Mouse (Mus musculus): ENCODE data around the gene Mmp27. TPM values are rescaled to one million over a fixed set of nuclear protein-coding genes. Genes with fewer than 3 reads are reported as not detected.

The Mmp27 gene
- polyA plus RNA-seq, 1 experiment from 2014 or later = not detected

DNA sequence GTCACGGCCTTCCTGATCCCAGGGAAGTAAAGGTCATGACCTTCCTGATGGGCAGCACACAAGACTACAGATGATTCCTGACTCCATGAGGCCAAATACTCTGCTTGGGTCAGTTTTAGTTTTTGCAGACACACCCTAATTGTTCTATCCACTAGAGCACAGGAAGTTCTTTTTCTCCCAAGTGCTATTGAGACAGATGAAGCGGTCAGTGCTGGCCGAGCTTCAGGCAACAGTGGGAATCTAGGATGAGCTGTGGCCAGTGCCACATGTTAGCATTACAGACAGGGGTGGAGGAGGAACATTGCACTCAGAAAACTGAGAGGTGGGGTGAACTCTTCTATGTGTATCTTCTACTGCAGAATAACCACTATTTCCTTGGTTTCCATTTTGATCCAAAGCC, 4.3 kb downstream of the Mmp27 start:
- H3K4me3 ChIP-seq (ENCODE audit: low read depth, low read length) = no peak overlapping the region
- no peaks in the 10 kb centered on the region for H3K9me3 ChIP-seq (replicated peaks; ENCODE audit: control insufficient read depth, low read length)
- no peaks in the 10 kb centered on the region for H3K36me3 ChIP-seq (replicated peaks; ENCODE audit: control insufficient read depth, insufficient read depth, low read depth, low read length)
- no peaks in the 10 kb centered on the region for H3K27me3 ChIP-seq (ENCODE audit: control insufficient read depth, insufficient read depth, low read length)
- H3K4me2 ChIP-seq (ENCODE audit: low read depth, low read length) = no peak overlapping the region
- H3K9ac ChIP-seq (replicated peaks; ENCODE audit: low read length) = no peak overlapping the region
- 48% methylated on average over 3 of the region's 3 CpGs for WGBS
- DNase-seq (ENCODE audit: low spot score) = no peak
- H3K4me1 ChIP-seq (ENCODE audit: control insufficient read depth, insufficient read depth, low read length) = no peaks in the 10 kb centered on the region
- ATAC-seq (replicated peaks; ENCODE audit: insufficient number of reproducible peaks, low FRiP score, low TSS enrichment, low read depth) = no peak
- no peak overlapping the region for H3K27ac ChIP-seq (replicated peaks; ENCODE audit: low read depth, low read length)

DNA sequence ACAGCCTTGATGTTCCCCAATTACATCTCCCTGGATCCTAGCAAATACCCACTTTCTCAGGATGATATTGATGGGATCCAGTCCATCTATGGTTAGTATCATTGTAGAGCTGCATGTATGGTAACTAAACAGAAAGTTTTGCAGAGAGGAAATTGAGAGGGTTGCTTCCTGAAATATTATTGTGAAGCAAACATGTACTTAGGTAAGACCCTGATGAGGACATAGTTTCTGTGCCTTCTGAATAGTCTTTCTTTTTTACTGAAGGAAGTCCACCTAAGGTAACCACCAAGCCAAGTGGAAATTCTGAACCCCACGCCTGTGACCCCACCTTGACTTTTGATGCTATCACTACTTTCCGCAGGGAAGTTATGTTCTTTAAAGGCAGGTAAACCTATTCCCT, 6.2 kb downstream of the Mmp27 start:
- no peak overlapping the region for H3K4me2 ChIP-seq (ENCODE audit: low read depth, low read length)
- WGBS = 92% methylated on average over 2 of the region's 2 CpGs
- no peak for DNase-seq (ENCODE audit: low spot score)

DNA sequence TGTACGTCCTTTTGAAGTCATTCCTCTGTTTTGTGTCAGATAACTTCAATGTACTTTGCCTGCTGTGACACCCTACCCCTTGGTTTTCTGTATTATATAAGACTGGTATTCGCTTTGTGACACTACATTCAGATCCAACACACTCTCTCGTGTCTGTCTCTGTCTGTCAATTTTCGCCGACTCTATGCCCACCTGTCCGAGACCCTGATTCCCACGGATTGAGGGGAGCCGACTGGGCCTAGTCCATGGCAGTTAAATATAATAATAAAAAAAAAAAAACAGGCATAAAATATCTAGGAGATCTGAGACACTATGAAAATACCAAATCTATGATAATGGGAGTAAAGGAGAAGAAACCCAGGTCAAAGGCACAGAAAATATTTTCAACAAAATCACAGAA, 18.9 kb downstream of the Mmp27 start:
- WGBS = 71% methylated on average over 8 of the region's 8 CpGs
- H3K9me3 ChIP-seq (replicated peaks; ENCODE audit: control insufficient read depth, low read length) = no peaks in the 10 kb centered on the region
- H3K36me3 ChIP-seq (replicated peaks; ENCODE audit: control insufficient read depth, insufficient read depth, low read depth, low read length) = no peaks in the 10 kb centered on the region
- H3K27me3 ChIP-seq (ENCODE audit: control insufficient read depth, insufficient read depth, low read length) = no peaks in the 10 kb centered on the region
- H3K4me2 ChIP-seq (ENCODE audit: low read depth, low read length) = no peak overlapping the region
- no peak for DNase-seq (ENCODE audit: low spot score)
- ATAC-seq (replicated peaks; ENCODE audit: insufficient number of reproducible peaks, low FRiP score, low TSS enrichment, low read depth) = no peak
- H3K4me3 ChIP-seq (ENCODE audit: low read depth, low read length) = no peak overlapping the region
- no peak overlapping the region for H3K9ac ChIP-seq (replicated peaks; ENCODE audit: low read length)
- H3K4me1 ChIP-seq (ENCODE audit: control insufficient read depth, insufficient read depth, low read length) = no peaks in the 10 kb centered on the region
- no peak overlapping the region for H3K27ac ChIP-seq (replicated peaks; ENCODE audit: low read depth, low read length)

More for the DNA sequence above, 6.2 kb downstream of the Mmp27 start:
- Histone ChIP-seq H3K4me1 (ENCODE audit: control insufficient read depth, insufficient read depth, low read length) (no peaks in the 10 kb centered on the region), H3K27ac (replicated peaks; ENCODE audit: low read depth, low read length) (no peak overlapping the region), H3K9ac (replicated peaks; ENCODE audit: low read length) (no peak overlapping the region), H3K27me3 (ENCODE audit: control insufficient read depth, insufficient read depth, low read length) (no peaks in the 10 kb centered on the region), H3K4me3 (ENCODE audit: low read depth, low read length) (no peak overlapping the region), H3K36me3 (replicated peaks; ENCODE audit: control insufficient read depth, insufficient read depth, low read depth, low read length) (no peaks in the 10 kb centered on the region), H3K9me3 (replicated peaks; ENCODE audit: control insufficient read depth, low read length) (no peaks in the 10 kb centered on the region)
- no peak for ATAC-seq (replicated peaks; ENCODE audit: insufficient number of reproducible peaks, low FRiP score, low TSS enrichment, low read depth)

DNA sequence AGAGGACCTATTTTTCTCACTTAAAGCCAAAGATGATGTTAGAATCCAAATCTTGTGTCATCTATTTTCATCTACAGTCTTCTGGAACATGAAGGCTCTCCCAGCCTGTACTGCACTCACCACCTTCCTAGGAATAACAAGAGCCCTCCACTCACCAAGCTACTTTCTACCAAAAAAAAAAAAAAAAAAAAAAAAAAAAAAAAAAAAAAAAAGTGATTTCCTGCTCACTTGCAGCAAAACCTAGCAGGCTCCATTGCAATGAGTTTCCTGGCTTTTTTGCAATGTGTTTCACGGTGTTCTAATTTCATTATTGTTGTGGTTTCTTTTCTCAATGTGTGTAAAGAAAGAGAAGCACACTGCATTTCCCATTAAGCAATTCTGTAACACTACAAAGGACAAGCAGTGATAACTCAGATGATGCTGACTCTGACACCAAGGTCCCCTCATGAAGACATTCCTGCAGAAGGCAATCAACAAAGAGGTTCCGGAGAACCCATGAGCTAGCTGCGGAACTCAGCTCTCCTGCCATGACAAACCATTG, 22.1 kb downstream of the Mmp27 start:
- Histone ChIP-seq H3K9me3 (replicated peaks; ENCODE audit: control insufficient read depth, low read length) (no peaks in the 10 kb centered on the region), H3K27ac (replicated peaks; ENCODE audit: low read depth, low read length) (no peak overlapping the region), H3K4me1 (ENCODE audit: control insufficient read depth, insufficient read depth, low read length) (no peaks in the 10 kb centered on the region), H3K36me3 (replicated peaks; ENCODE audit: control insufficient read depth, insufficient read depth, low read depth, low read length) (no peaks in the 10 kb centered on the region), H3K9ac (replicated peaks; ENCODE audit: low read length) (no peak overlapping the region), H3K27me3 (ENCODE audit: control insufficient read depth, insufficient read depth, low read length) (no peaks in the 10 kb centered on the region), H3K4me2 (ENCODE audit: low read depth, low read length) (no peak overlapping the region), H3K4me3 (ENCODE audit: low read depth, low read length) (no peak overlapping the region)
- ATAC-seq (replicated peaks; ENCODE audit: insufficient number of reproducible peaks, low FRiP score, low TSS enrichment, low read depth) (no peak), DNase-seq (ENCODE audit: low spot score) (no peak)
- WGBS = 94% methylated on average over 3 of the region's 3 CpGs

DNA sequence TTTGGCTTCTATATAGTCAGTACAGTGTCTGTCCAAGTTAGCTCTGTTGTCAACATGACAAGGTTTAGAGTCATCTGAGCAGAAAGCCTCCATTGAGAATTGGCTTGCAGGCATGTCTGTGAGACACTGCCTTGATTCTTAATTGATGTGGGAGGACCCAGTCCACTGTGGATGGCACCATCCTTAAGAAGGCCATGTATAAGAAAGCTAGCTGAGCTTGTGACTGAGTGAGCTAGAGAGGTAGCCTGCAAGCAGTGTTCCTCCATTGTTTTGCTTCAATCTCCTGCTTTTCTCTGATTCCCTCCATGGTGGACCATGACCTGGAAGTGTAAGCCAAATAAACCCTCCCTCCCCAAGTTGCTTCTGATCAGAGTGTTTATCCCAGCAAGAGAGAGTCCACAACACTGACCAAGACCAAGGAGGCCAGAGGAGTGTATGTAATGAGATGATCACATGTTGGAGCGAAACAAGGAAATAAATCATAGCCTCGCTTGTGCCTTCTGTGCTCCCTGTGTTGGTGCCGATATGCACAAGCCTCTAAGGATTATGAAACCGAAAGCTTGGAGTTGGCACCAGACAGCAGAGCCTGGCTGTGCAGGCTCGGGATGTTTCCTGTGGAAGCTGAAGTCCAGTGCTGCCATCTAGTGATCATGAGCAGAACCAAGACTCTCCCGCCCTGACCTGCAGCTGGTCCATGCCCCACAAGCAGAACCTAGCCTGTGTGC, 23.8 kb downstream of the Mmp27 start:
- Histone ChIP-seq H3K9ac (replicated peaks; ENCODE audit: low read length) (no peak overlapping the region), H3K27ac (replicated peaks; ENCODE audit: low read depth, low read length) (no peak overlapping the region), H3K27me3 (ENCODE audit: control insufficient read depth, insufficient read depth, low read length) (no peaks in the 10 kb centered on the region), H3K4me2 (ENCODE audit: low read depth, low read length) (0 out of 2 replicates have a peak overlapping the region, but pooled peaks have one; percentile 25), H3K36me3 (replicated peaks; ENCODE audit: control insufficient read depth, insufficient read depth, low read depth, low read length) (no peaks in the 10 kb centered on the region), H3K4me1 (ENCODE audit: control insufficient read depth, insufficient read depth, low read length) (no peaks in the 10 kb centered on the region), H3K4me3 (ENCODE audit: low read depth, low read length) (no peak overlapping the region), H3K9me3 (replicated peaks; ENCODE audit: control insufficient read depth, low read length) (no peaks in the 10 kb centered on the region)
- 12% methylated on average over 6 of the region's 6 CpGs for WGBS
- DNase-seq (ENCODE audit: low spot score) (peak; percentile 86), ATAC-seq (replicated peaks; ENCODE audit: insufficient number of reproducible peaks, low FRiP score, low TSS enrichment, low read depth) (peak; percentile 94)

DNA sequence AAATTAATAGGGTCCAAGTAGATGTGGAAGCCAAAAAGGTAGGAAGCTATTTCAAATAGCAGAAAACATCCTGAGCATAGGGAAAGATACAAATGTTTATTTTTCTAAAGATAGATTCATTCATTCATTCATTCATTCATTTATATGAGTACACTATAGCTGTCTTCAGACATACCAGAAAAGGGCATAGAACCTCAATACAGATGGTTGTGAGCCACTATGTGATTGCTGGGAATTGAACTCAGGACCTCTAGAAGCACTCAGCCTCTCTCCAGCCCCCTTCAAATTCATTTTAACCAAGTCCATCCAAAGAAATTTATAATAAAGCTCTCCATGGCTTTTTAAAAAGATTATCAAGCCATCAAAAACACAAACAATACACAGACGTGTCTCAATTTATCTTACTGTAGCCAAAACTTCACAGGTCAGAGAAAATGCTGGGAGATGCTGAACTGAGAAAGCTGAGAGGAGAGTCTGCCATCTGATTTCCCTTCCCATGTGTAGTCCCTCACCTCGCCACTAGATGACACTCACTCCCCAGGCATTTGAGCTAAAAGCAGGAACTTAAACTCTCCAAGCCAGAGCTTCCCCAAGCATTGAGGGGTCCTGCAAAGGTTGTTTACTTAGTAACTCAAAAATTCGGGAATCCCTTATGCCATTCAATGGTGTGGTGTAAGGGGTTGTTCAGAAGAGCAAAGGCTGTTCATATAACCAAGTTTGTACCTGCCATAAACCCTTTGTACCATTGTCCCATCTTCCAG, 32.0 kb downstream of the Mmp27 start:
- peak; percentile 78 for DNase-seq (ENCODE audit: low spot score)
- H3K36me3 ChIP-seq (replicated peaks; ENCODE audit: control insufficient read depth, insufficient read depth, low read depth, low read length) = no peaks in the 10 kb centered on the region
- WGBS = 3% methylated on average over 3 of the region's 3 CpGs
- H3K27ac ChIP-seq (replicated peaks; ENCODE audit: low read depth, low read length) = no peak overlapping the region
- no peak overlapping the region for H3K4me2 ChIP-seq (ENCODE audit: low read depth, low read length)
- H3K4me1 ChIP-seq (ENCODE audit: control insufficient read depth, insufficient read depth, low read length) = no peaks in the 10 kb centered on the region
- no peaks in the 10 kb centered on the region for H3K9me3 ChIP-seq (replicated peaks; ENCODE audit: control insufficient read depth, low read length)
- no peak overlapping the region for H3K4me3 ChIP-seq (ENCODE audit: low read depth, low read length)
- ATAC-seq (replicated peaks; ENCODE audit: insufficient number of reproducible peaks, low FRiP score, low TSS enrichment, low read depth) = peak; percentile 52; the same call in 1 of the 2 replicates
- no peaks in the 10 kb centered on the region for H3K27me3 ChIP-seq (ENCODE audit: control insufficient read depth, insufficient read depth, low read length)
- H3K9ac ChIP-seq (replicated peaks; ENCODE audit: low read length) = no peak overlapping the region

DNA sequence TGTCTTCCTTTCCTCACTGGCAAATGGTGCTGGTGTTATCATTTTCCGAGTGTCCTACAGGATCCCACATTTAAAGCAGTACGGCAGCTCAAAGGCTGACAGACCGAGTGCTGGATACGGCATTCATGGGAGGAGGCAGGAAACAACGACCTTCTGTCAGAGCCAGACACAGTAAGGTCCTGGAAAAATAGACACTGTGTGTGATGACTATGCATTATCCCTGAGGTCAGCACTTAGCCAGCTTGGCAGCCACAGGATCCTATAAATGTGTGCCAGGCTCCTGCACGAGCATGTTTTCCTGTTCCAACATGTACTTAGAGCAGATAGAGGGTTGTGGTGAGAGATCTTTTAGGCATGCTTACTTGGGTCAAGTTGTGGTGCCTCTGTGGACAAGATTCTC, 32.8 kb downstream of the Mmp27 start:
- H3K36me3 ChIP-seq (replicated peaks; ENCODE audit: control insufficient read depth, insufficient read depth, low read depth, low read length) = no peaks in the 10 kb centered on the region
- DNase-seq (ENCODE audit: low spot score) (no peak), ATAC-seq (replicated peaks; ENCODE audit: insufficient number of reproducible peaks, low FRiP score, low TSS enrichment, low read depth) (no peak)
- H3K27ac ChIP-seq (replicated peaks; ENCODE audit: low read depth, low read length) = no peak overlapping the region
- no peak overlapping the region for H3K4me3 ChIP-seq (ENCODE audit: low read depth, low read length)
- no peaks in the 10 kb centered on the region for H3K9me3 ChIP-seq (replicated peaks; ENCODE audit: control insufficient read depth, low read length)
- 54% methylated on average over 6 of the region's 6 CpGs for WGBS
- H3K4me2 ChIP-seq (ENCODE audit: low read depth, low read length) = no peak overlapping the region
- no peak overlapping the region for H3K9ac ChIP-seq (replicated peaks; ENCODE audit: low read length)
- H3K4me1 ChIP-seq (ENCODE audit: control insufficient read depth, insufficient read depth, low read length) = no peaks in the 10 kb centered on the region
- no peaks in the 10 kb centered on the region for H3K27me3 ChIP-seq (ENCODE audit: control insufficient read depth, insufficient read depth, low read length)

DNA sequence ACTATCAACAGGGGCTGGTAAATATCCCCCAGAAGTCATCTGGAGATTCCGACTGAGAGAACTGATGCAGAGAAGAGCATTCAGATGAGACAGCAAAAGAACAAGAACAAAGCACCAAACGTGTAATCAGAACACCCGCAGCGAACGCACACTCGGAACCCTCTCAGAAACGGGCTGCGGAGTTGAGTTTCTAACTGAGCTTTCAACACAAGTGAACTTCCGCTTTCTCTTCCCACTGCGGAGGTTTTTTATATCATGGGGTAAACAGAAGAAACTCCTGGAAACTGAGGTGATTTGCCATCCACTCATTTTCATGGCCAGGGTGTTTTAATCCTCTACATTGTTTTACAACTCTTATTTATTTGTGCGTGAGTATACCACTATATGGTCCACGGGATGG, 34.4 kb downstream of the Mmp27 start:
- Histone ChIP-seq H3K36me3 (replicated peaks; ENCODE audit: control insufficient read depth, insufficient read depth, low read depth, low read length) (no peaks in the 10 kb centered on the region), H3K4me3 (ENCODE audit: low read depth, low read length) (no peak overlapping the region), H3K4me2 (ENCODE audit: low read depth, low read length) (no peak overlapping the region), H3K27ac (replicated peaks; ENCODE audit: low read depth, low read length) (no peak overlapping the region), H3K9ac (replicated peaks; ENCODE audit: low read length) (no peak overlapping the region), H3K9me3 (replicated peaks; ENCODE audit: control insufficient read depth, low read length) (no peaks in the 10 kb centered on the region), H3K4me1 (ENCODE audit: control insufficient read depth, insufficient read depth, low read length) (no peaks in the 10 kb centered on the region), H3K27me3 (ENCODE audit: control insufficient read depth, insufficient read depth, low read length) (no peaks in the 10 kb centered on the region)
- 90% methylated on average over 12 of the region's 12 CpGs for WGBS
- ATAC-seq (replicated peaks; ENCODE audit: insufficient number of reproducible peaks, low FRiP score, low TSS enrichment, low read depth) (no peak), DNase-seq (ENCODE audit: low spot score) (no peak)
